Mouse (Mus musculus) ES-E14 (cell line): ENCODE data around the gene Vps13d.

ENCODE experiments used
- CHD2 ChIP-seq: IDR thresholded peaks from 2 replicates; pipeline ENCODE4 v1.6.1; 2014; ENCODE audit warnings: mild to moderate bottlenecking, low read depth, low read length, inconsistent platforms
- HCFC1 ChIP-seq: IDR thresholded peaks from 2 replicates; pipeline ENCODE4 v1.6.1; 2012; ENCODE audit warnings: low read length, inconsistent platforms, borderline replicate concordance; ENCODE audit not compliant: insufficient read depth
- MAFK ChIP-seq: IDR thresholded peaks from 2 replicates; pipeline ENCODE4 v1.6.1; 2014; ENCODE audit warnings: mild to moderate bottlenecking, low read depth, low read length, inconsistent platforms; ENCODE audit not compliant: insufficient read depth
- ZC3H11A ChIP-seq: IDR thresholded peaks from 2 replicates; pipeline ENCODE4 v1.6.1; 2012; ENCODE audit warnings: low read depth, mild to moderate bottlenecking, inconsistent platforms, low read length, borderline replicate concordance
- ZNF384 ChIP-seq: IDR thresholded peaks from 2 replicates; pipeline ENCODE4 v1.6.1; 2012; ENCODE audit warnings: low read depth, low read length, inconsistent platforms

- TF ChIP-seq ZNF384 (no peak), HCFC1 (no peak), CHD2 (no peak), ZC3H11A (no peak), MAFK (no peak)
Observed at GRCm38 (mm10) chr4:145004176-145004575, 190.6 kb downstream of the Vps13d start.
